Comparison of ENCODE assay signal across 12 mouse cellular contexts in the genomic region with DNA sequence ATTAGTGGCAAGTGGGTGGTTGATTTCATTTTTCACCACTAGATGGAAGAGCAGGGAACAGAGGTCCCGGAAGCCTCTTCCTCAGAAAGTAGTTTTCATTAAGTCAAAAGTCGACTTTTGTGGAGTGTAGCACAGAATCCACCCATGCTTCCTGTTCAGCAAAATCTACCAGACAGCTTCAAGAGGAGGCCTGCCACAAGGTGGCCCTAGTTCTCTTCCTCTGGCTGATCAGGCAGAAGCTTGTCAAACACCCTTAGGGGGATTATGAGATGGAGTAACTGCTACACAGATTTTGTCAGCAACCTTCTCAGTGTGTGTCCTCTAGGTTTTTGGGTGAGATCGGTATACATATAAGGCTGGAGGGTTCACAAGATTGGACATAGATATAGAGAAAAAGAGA. TPM values are rescaled to one million over a fixed set of nuclear protein-coding genes. Genes with fewer than 3 reads are reported as not detected.
DNase-seq lines count a peak whose midpoint lies in the region; ATAC-seq and TF ChIP-seq lines count a peak whose summit lies in the region.
"Had no signal": no experiment of that assay in that cellular context is flagged by ENCODE, and none has a peak within 500 bp of the region (broad histone marks: within the 10 kb centered on the region; RNA-seq: fewer than 3 reads in every experiment).

No protein-coding gene starts in this region.

- no peak for TF ChIP-seq POLR2A in thymus, adult 2 months (IDR thresholded peaks at IDR 0.05; ENCODE audit: control insufficient read depth, extremely low read depth, insufficient read depth, low read length, poor library complexity)

- peak; percentile 91 to 98 for ATAC-seq in hematopoietic stem cell, adult 5-6 weeks (replicated peaks in 1 of 2; ENCODE audit: insufficient read depth in 1 of 2, low FRiP score in 2 of 2, low TSS enrichment in 1 of 2, low read depth in 1 of 2, poor library complexity in 2 of 2, severe bottlenecking in 2 of 2)
- ATAC-seq: forebrain, embryonic 13.5 days had no signal

- H3K27me3 ChIP-seq in thymus, adult 2 months (ENCODE audit: control insufficient read depth, insufficient read depth, low read length): no peaks in the 10 kb centered on the region
- H3K27me3 ChIP-seq: forebrain, embryonic 13.5 days; midbrain, embryonic 12.5 days had no signal

- H3K36me3 ChIP-seq in thymus, adult 2 months (ENCODE audit: control insufficient read depth, insufficient read depth, low read length): no peaks in the 10 kb centered on the region
- H3K36me3 ChIP-seq: midbrain, embryonic 12.5 days had no signal

- peak; percentile 30 for DNase-seq in kidney, postnatal 14 days
- DNase-seq in kidney, adult 11 months: no peak
- DNase-seq in adipocyte (ENCODE audit: low spot score): peak; percentile 31
- peak; percentile 70 for DNase-seq in thymus, adult 2 months
- DNase-seq in cerebellum, postnatal 14 days: no peak
- no peak for DNase-seq in right cerebral cortex, postnatal 14 days
- no peak for DNase-seq in gastrocnemius, postnatal 36 days
- DNase-seq: layer of hippocampus, postnatal 36 days; right cerebral cortex, postnatal 4 days had no signal

- WGBS in thymus, adult 2 months: 34% methylated on average over 3 of the region's 3 CpGs

- no peaks in the 10 kb centered on the region for H3K4me1 ChIP-seq in thymus, adult 2 months (replicated peaks; ENCODE audit: control insufficient read depth, insufficient read depth, low read length)
- H3K4me1 ChIP-seq: forebrain, embryonic 13.5 days; midbrain, embryonic 12.5 days had no signal

- intact Hi-C loops in gastrocnemius, postnatal 36 days (cut with DNase I): no loop called here

- TF ChIP-seq CTCF in thymus, adult 2 months (IDR thresholded peaks at IDR 0.05; ENCODE audit: borderline replicate concordance, control insufficient read depth, extremely low read depth, insufficient read depth, low read length, poor library complexity): no peak

- no peak overlapping the region for H3K4me3 ChIP-seq in thymus, adult 2 months (ENCODE audit: control insufficient read depth, insufficient read depth, low read length)
- H3K4me3 ChIP-seq: forebrain, embryonic 13.5 days; midbrain, embryonic 12.5 days had no signal

- no peak overlapping the region for H3K27ac ChIP-seq in thymus, adult 2 months (ENCODE audit: control insufficient read depth, insufficient read depth, low read length)
- H3K27ac ChIP-seq: forebrain, embryonic 13.5 days; midbrain, embryonic 12.5 days had no signal

RNA-seq across cellular contexts. Expression of a gene that starts 23.4 kb away (rescaled TPM):
- not detected in 2 replicates for total RNA-seq in hematopoietic stem cell, adult 5-6 weeks (2017)
- not detected in 2 replicates for polyA plus RNA-seq in thymus, adult 2 months (2012; rRNA removed)
- total RNA-seq in gastrocnemius, postnatal 36 days (2021): not detected
- total RNA-seq: layer of hippocampus, postnatal 36 days had no signal
- polyA plus RNA-seq: forebrain, embryonic 13.5 days; midbrain, embryonic 12.5 days had no signal

RNA-seq across cellular contexts. Expression of a gene that starts 38.2 kb away (rescaled TPM):
- not detected in 2 replicates for total RNA-seq in hematopoietic stem cell, adult 5-6 weeks (2017)
- 0.19 TPM in 1 of 2 replicates, not detected in the other for polyA plus RNA-seq in thymus, adult 2 months (2012; rRNA removed)
- under 1 TPM in 1 of 2 experiments, not detected in 1; 0.33 TPM for total RNA-seq in gastrocnemius, postnatal 36 days (2021)
- total RNA-seq: layer of hippocampus, postnatal 36 days had no signal
- polyA plus RNA-seq: forebrain, embryonic 13.5 days had no signal

RNA-seq across cellular contexts. Expression of a gene that starts 39.9 kb away (rescaled TPM):
- not detected in 2 replicates for total RNA-seq in hematopoietic stem cell, adult 5-6 weeks (2017)
- not detected in 2 replicates for polyA plus RNA-seq in thymus, adult 2 months (2012; rRNA removed)
- not detected for total RNA-seq in gastrocnemius, postnatal 36 days (2021)
- total RNA-seq: layer of hippocampus, postnatal 36 days had no signal
- polyA plus RNA-seq: forebrain, embryonic 13.5 days; midbrain, embryonic 12.5 days had no signal

Comparison
In these comparisons a context has a peak if more than half of its experiments do, and no peak if none do; other contexts are left out.
1. DNase-seq: peak in kidney, postnatal 14 days (single experiment), adipocyte (single experiment) and thymus, adult 2 months (single experiment); none in kidney, adult 11 months (single experiment), cerebellum, postnatal 14 days (0 of 2), right cerebral cortex, postnatal 14 days (single experiment) and gastrocnemius, postnatal 36 days (0 of 2).